Mouse (Mus musculus): ENCODE results near the gene Inpp4a. TPM values are rescaled to one million over a fixed set of nuclear protein-coding genes. Genes with fewer than 3 reads are reported as not detected.

Gene Inpp4a
- polyA plus RNA-seq, 1 experiment from 2014 or later = 14.7 TPM

DNA sequence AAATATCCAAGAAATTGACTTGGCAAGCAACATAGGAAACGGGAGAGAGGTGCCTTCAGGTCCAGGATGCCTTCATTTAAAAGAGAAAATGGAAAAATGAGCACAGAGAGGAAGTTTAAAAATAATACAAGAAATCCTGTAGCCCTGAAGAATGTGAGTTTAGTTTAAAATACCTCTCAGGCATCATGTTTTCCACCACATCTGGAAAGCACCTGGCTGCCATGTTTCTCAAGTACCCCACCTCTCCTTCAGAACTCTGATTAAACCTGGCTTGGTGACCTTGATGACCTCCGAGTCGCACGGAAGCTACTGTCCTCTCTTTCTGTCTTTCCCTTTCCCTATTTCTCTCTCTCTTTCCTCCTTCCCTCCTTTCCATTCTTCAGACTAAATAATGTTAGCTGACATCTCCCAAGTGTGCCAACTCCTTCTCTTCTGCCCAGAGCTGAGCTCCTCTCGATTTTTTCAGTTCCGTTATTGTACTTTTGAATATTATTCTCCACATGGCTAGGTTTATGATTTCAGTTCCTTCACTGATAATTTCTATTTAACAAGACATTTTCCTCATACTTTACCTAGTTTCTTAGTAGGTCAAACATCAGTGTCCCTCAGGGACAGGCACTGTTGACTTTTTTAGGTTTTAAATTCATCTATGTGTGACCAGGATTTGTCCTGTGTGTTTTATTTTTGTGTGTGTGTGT is 59.9 kb downstream of the Inpp4a start:
- Histone ChIP-seq H3K27ac (replicated peaks) (no peak overlapping the region), H3K4me3 (no peak overlapping the region), H3K9ac (no peak overlapping the region), H3K4me1 (0 out of 2 replicates have a peak, but pooled peaks cover 5% of the 10 kb centered on the region), H3K36me3 (peaks cover 28% of the 10 kb centered on the region), H3K27me3 (replicated peaks) (no peaks in the 10 kb centered on the region), H3K9me3 (no peaks in the 10 kb centered on the region), H3K4me2 (no peak overlapping the region)
- ATAC-seq (ENCODE audit: extremely low read depth, insufficient number of reproducible peaks, low FRiP score, low TSS enrichment) = no peak
- 80% methylated on average over 6 of the region's 6 CpGs for WGBS

DNA sequence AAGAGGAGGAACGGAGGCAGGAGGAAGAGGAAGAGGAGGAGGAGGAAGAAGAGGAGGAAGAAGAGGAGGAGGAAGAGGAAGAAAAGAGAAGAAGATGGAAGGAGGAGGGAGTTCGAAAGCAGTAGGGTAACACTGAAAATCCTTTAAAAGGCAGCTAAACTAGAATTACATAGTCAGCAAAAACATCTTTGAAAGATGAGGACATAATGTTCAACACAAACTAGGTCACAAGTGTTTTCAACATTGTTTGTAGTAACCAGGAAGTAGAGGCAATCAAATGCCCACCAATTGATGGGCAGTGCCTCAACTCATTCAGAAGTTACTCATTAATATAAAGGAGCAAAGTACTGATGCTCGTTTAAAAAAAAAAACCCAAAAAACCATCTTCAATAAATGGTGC is 61.1 kb downstream of the Inpp4a start:
- H3K27me3 ChIP-seq (replicated peaks) = no peaks in the 10 kb centered on the region
- H3K9ac ChIP-seq = no peak overlapping the region
- no peaks in the 10 kb centered on the region for H3K4me1 ChIP-seq
- no peak overlapping the region for H3K27ac ChIP-seq (replicated peaks)
- no peaks in the 10 kb centered on the region for H3K9me3 ChIP-seq
- H3K4me2 ChIP-seq = no peak overlapping the region
- no peak overlapping the region for H3K4me3 ChIP-seq
- peaks cover 31% of the 10 kb centered on the region for H3K36me3 ChIP-seq
- no peak for ATAC-seq (ENCODE audit: extremely low read depth, insufficient number of reproducible peaks, low FRiP score, low TSS enrichment)
- WGBS = 79% methylated on average over 3 of the region's 3 CpGs

DNA sequence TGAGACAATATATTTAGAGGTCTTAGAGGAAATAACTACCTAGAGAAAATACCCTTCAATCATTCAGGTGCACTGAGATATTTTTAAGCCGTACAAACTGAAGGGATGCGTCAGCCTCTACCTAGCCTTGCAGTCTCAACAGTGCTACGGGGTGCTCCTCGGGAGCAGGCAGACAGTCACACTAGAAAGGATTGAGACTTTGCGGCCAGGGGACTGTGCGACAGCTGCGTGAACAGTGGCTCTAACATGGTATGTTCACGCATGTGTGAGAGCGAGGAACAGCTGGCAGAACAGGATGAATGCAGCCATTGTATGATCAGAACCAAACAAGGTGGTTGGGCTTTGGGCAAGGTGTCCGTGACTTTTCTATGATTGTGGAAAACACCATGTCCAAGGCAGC is 63.1 kb downstream of the Inpp4a start:
- H3K4me1 ChIP-seq = no peaks in the 10 kb centered on the region
- WGBS = 82% methylated on average over 10 of the region's 10 CpGs
- no peak for ATAC-seq (ENCODE audit: extremely low read depth, insufficient number of reproducible peaks, low FRiP score, low TSS enrichment)
- H3K9ac ChIP-seq = no peak overlapping the region
- no peaks in the 10 kb centered on the region for H3K9me3 ChIP-seq
- H3K36me3 ChIP-seq = peaks cover 46% of the 10 kb centered on the region
- no peak overlapping the region for H3K27ac ChIP-seq (replicated peaks)
- no peaks in the 10 kb centered on the region for H3K27me3 ChIP-seq (replicated peaks)
- H3K4me3 ChIP-seq = no peak overlapping the region
- H3K4me2 ChIP-seq = no peak overlapping the region

DNA sequence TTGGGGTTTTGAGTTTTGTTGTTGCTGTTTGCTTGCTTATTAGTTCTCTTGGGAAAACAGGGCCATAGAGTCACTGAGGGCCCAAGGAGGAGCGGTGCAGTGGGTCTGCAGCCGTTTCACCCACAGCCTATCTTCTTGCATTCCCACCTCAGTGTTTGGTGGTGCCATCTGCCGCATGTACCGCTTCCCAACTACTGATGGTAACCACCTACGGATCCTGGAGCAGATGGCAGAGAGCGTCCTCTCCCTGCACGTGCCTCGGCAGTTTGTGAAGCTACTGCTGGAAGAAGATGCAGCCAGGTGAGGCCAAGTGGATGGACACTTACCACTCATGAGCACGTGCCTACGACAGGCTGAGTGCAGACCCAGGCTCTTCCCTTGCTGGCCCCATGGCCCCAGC is 68.5 kb downstream of the Inpp4a start:
- H3K4me3 ChIP-seq = no peak overlapping the region
- ATAC-seq (ENCODE audit: extremely low read depth, insufficient number of reproducible peaks, low FRiP score, low TSS enrichment) = no peak
- H3K27me3 ChIP-seq (replicated peaks) = no peaks in the 10 kb centered on the region
- H3K36me3 ChIP-seq = peaks cover 50% of the 10 kb centered on the region
- H3K9me3 ChIP-seq = no peaks in the 10 kb centered on the region
- H3K4me1 ChIP-seq = peaks cover 10% of the 10 kb centered on the region
- no peak overlapping the region for H3K27ac ChIP-seq (replicated peaks)
- no peak overlapping the region for H3K4me2 ChIP-seq
- no peak overlapping the region for H3K9ac ChIP-seq
- 82% methylated on average over 10 of the region's 10 CpGs for WGBS

DNA sequence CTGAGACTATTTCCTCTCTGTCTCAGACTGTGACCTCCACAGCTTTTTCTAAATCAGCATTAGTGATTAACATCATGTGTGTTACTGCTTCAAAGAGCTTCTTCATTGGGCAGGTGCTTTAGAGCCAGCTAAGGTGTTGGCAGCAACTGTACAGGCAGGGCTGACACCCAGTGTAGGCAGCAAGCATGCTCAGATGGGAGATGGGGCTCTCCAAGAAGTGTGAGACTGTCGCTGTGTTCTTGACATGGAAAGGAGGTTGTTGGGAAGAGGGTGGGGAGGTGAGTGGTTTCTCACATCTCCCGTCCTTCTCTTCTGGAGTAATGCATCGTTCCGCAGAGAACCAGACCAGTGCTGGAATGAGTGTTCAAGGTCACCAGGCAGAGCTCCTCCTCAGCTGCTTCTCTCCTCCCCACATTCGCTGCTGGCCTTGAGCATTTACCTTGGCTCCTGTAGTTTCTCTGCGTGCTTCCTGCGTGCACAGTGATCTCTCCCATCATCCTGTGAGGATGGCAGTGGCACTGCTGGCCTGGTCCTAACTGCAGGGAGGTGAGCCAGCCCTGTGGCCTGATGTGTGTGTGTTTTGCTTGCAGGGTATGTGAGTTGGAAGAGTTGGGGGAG is 69.2 kb downstream of the Inpp4a start:
- Histone ChIP-seq H3K9ac (no peak overlapping the region), H3K27me3 (replicated peaks) (no peaks in the 10 kb centered on the region), H3K4me1 (peaks cover 10% of the 10 kb centered on the region), H3K4me3 (no peak overlapping the region), H3K9me3 (no peaks in the 10 kb centered on the region), H3K36me3 (peaks cover 49% of the 10 kb centered on the region), H3K27ac (replicated peaks) (no peak overlapping the region), H3K4me2 (no peak overlapping the region)
- ATAC-seq (ENCODE audit: extremely low read depth, insufficient number of reproducible peaks, low FRiP score, low TSS enrichment) = no peak
- 52% methylated on average over 7 of the region's 7 CpGs for WGBS

DNA sequence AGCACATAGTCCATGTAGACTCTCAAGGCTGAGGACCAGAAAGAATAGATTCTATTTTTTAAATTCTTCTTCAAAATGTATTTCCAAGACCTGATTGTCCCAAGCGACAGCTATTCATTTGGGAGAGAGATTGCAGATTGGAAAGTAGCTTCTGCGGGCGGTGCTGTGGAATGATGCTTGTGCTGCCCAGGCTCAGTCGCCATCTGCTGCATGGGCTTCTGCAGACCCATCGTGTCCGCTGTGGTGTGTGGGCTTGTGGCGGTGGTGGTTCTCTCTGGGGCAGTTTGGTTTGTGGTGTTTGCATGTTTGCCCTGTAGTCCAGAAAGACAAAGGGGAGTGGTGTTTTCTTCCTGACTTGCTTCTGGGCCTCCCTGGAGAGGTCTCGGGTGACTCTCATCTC is 76.5 kb downstream of the Inpp4a start:
- Histone ChIP-seq H3K36me3 (peaks cover 48% of the 10 kb centered on the region), H3K9me3 (no peaks in the 10 kb centered on the region), H3K4me2 (no peak overlapping the region), H3K27ac (replicated peaks) (no peak overlapping the region), H3K9ac (no peak overlapping the region), H3K4me3 (no peak overlapping the region), H3K27me3 (replicated peaks) (no peaks in the 10 kb centered on the region), H3K4me1 (no peaks in the 10 kb centered on the region)
- ATAC-seq (ENCODE audit: extremely low read depth, insufficient number of reproducible peaks, low FRiP score, low TSS enrichment) = no peak
- WGBS = 83% methylated on average over 8 of the region's 8 CpGs

DNA sequence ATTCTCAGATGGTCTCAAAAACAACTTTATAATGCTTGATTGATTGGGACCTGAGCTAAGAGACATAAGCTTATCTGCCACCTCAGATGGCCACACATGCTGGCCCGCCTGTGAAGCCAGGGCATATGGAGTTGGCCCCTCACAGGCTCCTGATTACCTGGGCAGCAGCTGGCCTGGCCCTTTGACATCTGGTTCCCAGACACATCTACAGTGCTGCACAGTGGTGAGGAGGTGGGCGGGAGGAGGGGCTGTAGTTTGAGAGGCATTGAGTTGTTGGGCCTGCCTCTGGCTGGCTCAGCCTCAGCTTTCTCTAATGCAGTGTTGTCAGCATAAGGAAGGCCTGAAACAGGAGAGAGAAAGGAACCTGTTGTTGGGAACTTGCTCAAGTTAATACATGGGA is 77.1 kb downstream of the Inpp4a start:
- Histone ChIP-seq H3K4me1 (0 out of 2 replicates have a peak, but pooled peaks cover 3% of the 10 kb centered on the region), H3K9me3 (no peaks in the 10 kb centered on the region), H3K4me2 (no peak overlapping the region), H3K4me3 (no peak overlapping the region), H3K36me3 (peaks cover 52% of the 10 kb centered on the region), H3K27ac (replicated peaks) (no peak overlapping the region), H3K9ac (no peak overlapping the region), H3K27me3 (replicated peaks) (no peaks in the 10 kb centered on the region)
- ATAC-seq (ENCODE audit: extremely low read depth, insufficient number of reproducible peaks, low FRiP score, low TSS enrichment) = no peak
- WGBS = 78% methylated on average over 2 of the region's 2 CpGs

DNA sequence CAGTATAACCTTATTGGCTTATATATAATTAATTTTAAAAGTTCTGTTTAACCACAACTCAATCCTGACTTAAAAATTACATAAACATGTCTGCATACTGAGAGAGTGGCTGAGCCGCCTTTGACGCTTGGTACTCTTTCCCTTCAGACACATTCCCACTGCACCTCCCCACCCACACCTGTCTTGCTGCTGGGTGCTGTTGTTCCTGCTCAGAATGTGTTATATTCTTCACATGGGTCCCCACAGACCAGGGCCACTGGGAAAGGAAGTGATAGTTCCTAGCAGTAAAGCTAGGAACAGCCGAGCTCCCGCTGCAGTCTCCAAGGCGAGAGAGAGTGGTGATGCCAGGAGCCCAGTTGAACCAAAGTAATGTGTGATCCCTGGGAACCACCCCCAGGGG is 78.4 kb downstream of the Inpp4a start:
- 90% methylated on average over 5 of the region's 5 CpGs for WGBS
- Histone ChIP-seq H3K9me3 (no peaks in the 10 kb centered on the region), H3K4me3 (no peak overlapping the region), H3K4me2 (no peak overlapping the region), H3K27ac (replicated peaks) (no peak overlapping the region), H3K36me3 (peaks cover 46% of the 10 kb centered on the region), H3K4me1 (peaks cover 10% of the 10 kb centered on the region; the same call in 1 of the 2 replicates), H3K27me3 (replicated peaks) (no peaks in the 10 kb centered on the region), H3K9ac (no peak overlapping the region)
- ATAC-seq (ENCODE audit: extremely low read depth, insufficient number of reproducible peaks, low FRiP score, low TSS enrichment) = no peak

DNA sequence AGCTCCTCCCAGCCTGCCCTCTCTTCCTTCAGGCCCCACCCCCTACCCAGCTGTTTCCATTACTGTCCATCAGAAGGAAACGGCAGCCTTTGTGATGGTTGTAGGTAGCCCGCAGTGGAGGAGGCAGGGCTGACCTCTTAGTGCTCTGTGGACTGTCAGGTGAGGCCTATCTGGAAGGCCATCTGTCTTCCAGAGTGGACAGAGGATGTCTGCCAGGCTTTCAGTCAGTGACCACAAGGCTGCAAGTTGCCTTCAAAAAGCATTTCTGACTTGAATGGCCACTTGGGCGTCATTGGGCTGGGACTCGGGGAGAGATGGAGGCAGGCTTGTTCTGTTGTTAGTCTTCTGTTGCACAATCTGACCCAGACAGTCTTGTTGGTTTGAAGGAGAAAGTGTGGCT is 79.9 kb downstream of the Inpp4a start:
- ATAC-seq (ENCODE audit: extremely low read depth, insufficient number of reproducible peaks, low FRiP score, low TSS enrichment) = no peak
- no peak overlapping the region for H3K4me2 ChIP-seq

DNA sequence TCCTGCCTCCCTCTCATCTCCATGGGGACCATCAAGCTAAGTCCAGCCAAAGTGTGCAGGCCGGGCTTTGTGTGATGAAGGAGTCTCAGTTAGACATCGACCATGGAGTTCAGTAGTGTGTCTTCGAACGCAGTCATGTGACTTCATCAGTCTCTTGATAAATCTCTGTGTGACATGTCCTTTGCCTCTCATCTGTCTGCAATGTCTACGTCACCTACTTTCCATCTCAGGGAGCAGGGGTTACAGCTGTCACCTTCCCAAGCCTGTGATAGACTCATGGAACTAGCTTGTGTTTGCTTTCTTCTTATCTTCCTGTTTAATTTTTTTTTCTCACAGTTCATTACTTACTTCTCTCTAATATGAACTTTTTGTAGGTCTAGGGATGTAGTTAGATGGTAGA is 81.2 kb downstream of the Inpp4a start:
- Histone ChIP-seq H3K27me3 (replicated peaks) (no peaks in the 10 kb centered on the region), H3K27ac (replicated peaks) (no peak overlapping the region), H3K9me3 (no peaks in the 10 kb centered on the region), H3K4me3 (no peak overlapping the region), H3K36me3 (peaks cover 36% of the 10 kb centered on the region), H3K4me1 (peaks cover 37% of the 10 kb centered on the region), H3K9ac (no peak overlapping the region), H3K4me2 (no peak overlapping the region)
- WGBS = 79% methylated on average over 5 of the region's 5 CpGs
- ATAC-seq (ENCODE audit: extremely low read depth, insufficient number of reproducible peaks, low FRiP score, low TSS enrichment) = no peak

More for the DNA sequence above, 79.9 kb downstream of the Inpp4a start:
- Histone ChIP-seq H3K27ac (replicated peaks) (no peak overlapping the region), H3K9ac (no peak overlapping the region), H3K9me3 (no peaks in the 10 kb centered on the region), H3K36me3 (peaks cover 44% of the 10 kb centered on the region), H3K27me3 (replicated peaks) (no peaks in the 10 kb centered on the region), H3K4me3 (no peak overlapping the region), H3K4me1 (peaks cover 24% of the 10 kb centered on the region)
- WGBS = 54% methylated on average over 4 of the region's 4 CpGs

DNA sequence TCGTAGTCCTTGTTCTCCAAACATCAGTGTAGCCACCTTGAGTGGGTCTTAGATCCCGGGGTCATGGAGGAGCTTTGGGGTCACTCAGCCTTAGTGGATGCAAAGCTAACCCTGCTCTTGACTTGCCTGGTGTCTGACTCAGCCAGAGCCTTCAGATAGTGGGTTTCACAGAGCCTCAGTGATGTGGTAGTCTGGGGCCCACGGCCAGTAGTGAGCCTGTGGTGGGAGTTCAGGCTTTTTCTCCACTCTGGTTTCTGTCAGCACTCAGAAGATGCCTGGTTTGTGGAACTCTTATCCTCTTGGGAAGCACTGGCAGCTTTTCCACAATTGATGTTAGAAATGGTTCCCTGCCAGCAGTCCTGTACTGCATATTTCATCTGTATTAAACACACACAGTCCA is 84.6 kb downstream of the Inpp4a start:
- Histone ChIP-seq H3K36me3 (peaks cover 23% of the 10 kb centered on the region), H3K9me3 (no peaks in the 10 kb centered on the region), H3K27ac (replicated peaks) (peak overlapping the region; percentile 78), H3K4me1 (peaks cover 58% of the 10 kb centered on the region), H3K4me2 (no peak overlapping the region), H3K27me3 (replicated peaks) (no peaks in the 10 kb centered on the region), H3K4me3 (no peak overlapping the region), H3K9ac (no peak overlapping the region)
- WGBS = 46% methylated on average over 3 of the region's 3 CpGs
- ATAC-seq (ENCODE audit: extremely low read depth, insufficient number of reproducible peaks, low FRiP score, low TSS enrichment) = no peak; the same call in 1 of the 2 replicates

DNA sequence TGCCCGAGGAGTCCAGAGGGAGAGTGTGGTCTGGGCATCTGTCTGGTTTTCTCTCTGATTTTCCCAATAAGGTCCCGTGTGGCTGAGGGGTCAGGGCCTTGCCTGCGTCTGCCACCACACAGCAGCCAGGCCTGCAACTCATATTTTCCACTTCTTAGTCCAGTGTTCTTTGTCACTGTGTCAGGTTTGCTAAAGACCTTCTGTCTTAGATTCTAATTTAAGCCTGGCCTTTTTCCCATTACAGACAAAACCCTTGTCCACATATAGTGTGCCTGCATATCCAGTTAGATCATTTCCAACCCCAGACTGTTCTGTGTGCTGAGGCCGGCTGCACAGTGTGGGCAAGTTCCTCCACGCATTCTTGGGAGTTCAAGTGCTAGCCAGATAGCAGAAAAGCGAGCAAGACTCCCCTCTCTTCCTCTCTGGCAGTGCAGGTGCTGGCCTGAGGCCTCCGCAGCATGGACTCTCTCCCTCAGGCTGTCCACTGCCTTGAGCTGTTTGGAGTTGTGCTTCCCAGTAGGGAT is 86.8 kb downstream of the Inpp4a start:
- 26% methylated on average over 7 of the region's 7 CpGs for WGBS
- H3K4me1 ChIP-seq = peaks cover 57% of the 10 kb centered on the region
- no peaks in the 10 kb centered on the region for H3K27me3 ChIP-seq (replicated peaks)
- H3K9ac ChIP-seq = peak overlapping the region; percentile 50; the same call in 1 of the 2 replicates
- H3K36me3 ChIP-seq = peaks cover 29% of the 10 kb centered on the region
- H3K4me3 ChIP-seq = no peak overlapping the region
- peak overlapping the region; percentile 92 for H3K27ac ChIP-seq (replicated peaks)
- H3K9me3 ChIP-seq = no peaks in the 10 kb centered on the region
- H3K4me2 ChIP-seq = no peak overlapping the region
- peak; percentile 49; the same call in 1 of the 2 replicates for ATAC-seq (ENCODE audit: extremely low read depth, insufficient number of reproducible peaks, low FRiP score, low TSS enrichment)
